Mouse (Mus musculus) forebrain, embryonic 11.5 days (tissue): ENCODE measurements around the gene Fam171a1. TPM values are rescaled to one million over a fixed set of nuclear protein-coding genes. Genes with fewer than 3 reads are reported as not detected.
A peak's percentile ranks its signal among the peaks of the same experiment; 100 is the strongest.

Experiments
- ATAC-seq: fragments of 200-750 bp; cut with Nextera tagmentation; replicated peaks from 2 replicates; pipeline ENCODE4 v1.8.0; 2017; ENCODE audit warnings: moderate TSS enrichment; ENCODE audit not compliant: low FRiP score
- DNase-seq: peaks from one replicate; pipeline ENCODE4 v3.0.0-alpha.2; 2017; ENCODE audit warnings: low spot score
- H3K27ac ChIP-seq: fragments of 300-500 bp; sonication (generic); 2 replicates; pipeline ENCODE4 v1.5.1; 2014; ENCODE audit warnings: low read depth, low read length
- H3K27me3 ChIP-seq: fragments of 300-500 bp; sonication (generic); 2 replicates; pipeline ENCODE4 v1.6.1; 2014; ENCODE audit warnings: mild to moderate bottlenecking, low read length, mixed read lengths; ENCODE audit not compliant: control insufficient read depth, insufficient read depth
- H3K36me3 ChIP-seq: fragments of 300-500 bp; sonication (generic); 2 replicates; pipeline ENCODE4 v1.6.1; 2014; ENCODE audit warnings: mild to moderate bottlenecking, low read length, moderate library complexity, mixed read lengths; ENCODE audit not compliant: control insufficient read depth, insufficient read depth
- H3K4me1 ChIP-seq: fragments of 300-500 bp; sonication (generic); replicated peaks from 2 replicates; pipeline ENCODE4 v1.6.1; 2014; ENCODE audit warnings: low read length, mixed read lengths; ENCODE audit not compliant: control insufficient read depth, insufficient read depth
- H3K4me2 ChIP-seq: fragments of 300-500 bp; sonication (generic); 2 replicates; pipeline ENCODE4 v1.6.1; 2014; ENCODE audit warnings: low read depth, mild to moderate bottlenecking, low read length, moderate library complexity, mixed read lengths; ENCODE audit not compliant: severe bottlenecking
- H3K4me3 ChIP-seq: fragments of 300-500 bp; sonication (generic); 2 replicates; pipeline ENCODE4 v1.5.1; 2014; ENCODE audit warnings: low read depth, low read length
- H3K9ac ChIP-seq: fragments of 300-500 bp; sonication (generic); 2 replicates; pipeline ENCODE4 v1.6.1; 2014; ENCODE audit warnings: low read length
- H3K9me3 ChIP-seq: fragments of 300-500 bp; sonication (generic); 2 replicates; pipeline ENCODE4 v1.6.1; 2016; ENCODE audit warnings: low read length, mixed read lengths; ENCODE audit not compliant: control insufficient read depth
- WGBS: fragments of 180-500 bp; shearing (Covaris S2); extraction: QIAGEN DNeasy Blood & Tissue Kit; methylation state at CpG from one replicate; pipeline ENCODE4 v1.1.7; 2014; 5-methylcytosine and 5-hydroxymethylcytosine counted together
- polyA plus RNA-seq: library from polyadenylated mRNA; unstranded; fragments of >200 nt; fragmentation: Nextera tagmentation; extraction: Ambion mirVana; gene quantifications from 2 replicates; pipeline ENCODE4 v1.2.1, GENCODE M21; 2014

Gene Fam171a1
- polyA plus RNA-seq, 1 experiment from 2014 or later, result 34.7 TPM

GRCm38 (mm10) chr2:3108431-3108830 lies 5.6 kb upstream of the Fam171a1 start:
- H3K9me3 ChIP-seq, result no peaks in the 10 kb centered on the region
- DNase-seq (no peak), ATAC-seq (no peak)
- H3K27ac ChIP-seq, result no peak overlapping the region
- H3K27me3 ChIP-seq, result no peaks in the 10 kb centered on the region
- 87% methylated on average over 3 of the region's 3 CpGs for WGBS
- no peak overlapping the region for H3K9ac ChIP-seq
- H3K4me3 ChIP-seq, result no peak overlapping the region
- H3K36me3 ChIP-seq, result no peaks in the 10 kb centered on the region
- H3K4me2 ChIP-seq, result no peak overlapping the region
- H3K4me1 ChIP-seq, result no peaks in the 10 kb centered on the region

DNA sequence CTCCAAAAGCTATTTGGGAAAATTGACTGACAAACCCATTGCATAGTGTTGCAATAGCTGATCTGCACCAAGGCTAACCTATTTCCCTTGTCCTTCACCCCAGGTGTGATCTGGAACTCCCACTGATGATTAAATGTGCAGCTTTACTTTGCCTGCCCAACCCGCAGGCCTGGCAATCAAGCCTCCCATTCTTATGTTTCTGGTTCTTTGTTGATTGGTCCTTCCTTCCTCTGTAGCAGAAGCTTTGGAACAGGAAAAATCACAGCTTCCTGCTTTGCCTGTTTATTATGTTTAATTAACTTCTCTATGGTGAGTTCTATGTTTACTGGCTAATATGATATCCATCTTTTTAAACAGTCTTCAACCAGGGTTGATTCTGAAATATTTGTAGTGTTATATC lies 5.2 kb upstream of the Fam171a1 start:
- no peak for ATAC-seq
- no peaks in the 10 kb centered on the region for H3K36me3 ChIP-seq
- H3K9me3 ChIP-seq, result no peaks in the 10 kb centered on the region

DNA sequence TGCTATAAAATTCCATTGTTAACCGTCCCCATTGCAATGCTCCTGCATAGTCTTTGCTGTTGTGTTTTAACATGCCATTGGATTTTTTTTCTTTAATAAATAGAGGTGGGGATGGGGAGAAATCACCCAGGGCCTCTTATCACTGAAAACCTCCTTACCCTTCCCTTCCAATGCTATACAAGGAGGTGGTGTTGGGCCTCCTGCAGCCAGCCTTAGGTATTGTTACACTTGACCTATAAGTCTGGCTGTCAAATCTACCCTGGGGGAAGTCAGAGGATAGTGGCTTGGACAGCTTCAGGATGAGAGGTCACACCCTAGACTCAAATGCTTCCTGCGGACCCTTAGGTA lies 3.8 kb downstream of the Fam171a1 start:
- WGBS, result 33% methylated on average over 2 of the region's 2 CpGs
- Histone ChIP-seq H3K9me3 (no peaks in the 10 kb centered on the region), H3K4me1 (0 out of 2 replicates have a peak, but pooled peaks cover 4% of the 10 kb centered on the region), H3K4me3 (peak overlapping the region; percentile 89), H3K36me3 (no peaks in the 10 kb centered on the region), H3K4me2 (peak overlapping the region; percentile 50; the same call in 1 of the 2 replicates), H3K9ac (no peak overlapping the region), H3K27me3 (no peaks in the 10 kb centered on the region), H3K27ac (no peak overlapping the region)
- no peak for ATAC-seq
- peak; percentile 54 for DNase-seq

More for the DNA sequence above, 5.2 kb upstream of the Fam171a1 start:
- H3K4me2 ChIP-seq, result no peak overlapping the region
- H3K4me3 ChIP-seq, result no peak overlapping the region
- no peaks in the 10 kb centered on the region for H3K27me3 ChIP-seq
- H3K27ac ChIP-seq, result no peak overlapping the region
- no peaks in the 10 kb centered on the region for H3K4me1 ChIP-seq
- H3K9ac ChIP-seq, result no peak overlapping the region
- no peak for DNase-seq
- 86% methylated on average over 1 of the region's 1 CpGs for WGBS

GRCm38 (mm10) chr2:3118203-3118941 lies 4.3 kb downstream of the Fam171a1 start:
- Histone ChIP-seq H3K9me3 (no peaks in the 10 kb centered on the region), H3K4me3 (peak overlapping the region; percentile 89), H3K27ac (peak overlapping the region; percentile 82), H3K36me3 (no peaks in the 10 kb centered on the region), H3K4me1 (0 out of 2 replicates have a peak, but pooled peaks cover 4% of the 10 kb centered on the region), H3K9ac (peak overlapping the region; percentile 93), H3K4me2 (peak overlapping the region; percentile 50), H3K27me3 (no peaks in the 10 kb centered on the region)
- under 1% methylated on average over 78 of the region's 93 CpGs for WGBS
- peak; percentile 93 for DNase-seq
- ATAC-seq, result peak; percentile 95

DNA sequence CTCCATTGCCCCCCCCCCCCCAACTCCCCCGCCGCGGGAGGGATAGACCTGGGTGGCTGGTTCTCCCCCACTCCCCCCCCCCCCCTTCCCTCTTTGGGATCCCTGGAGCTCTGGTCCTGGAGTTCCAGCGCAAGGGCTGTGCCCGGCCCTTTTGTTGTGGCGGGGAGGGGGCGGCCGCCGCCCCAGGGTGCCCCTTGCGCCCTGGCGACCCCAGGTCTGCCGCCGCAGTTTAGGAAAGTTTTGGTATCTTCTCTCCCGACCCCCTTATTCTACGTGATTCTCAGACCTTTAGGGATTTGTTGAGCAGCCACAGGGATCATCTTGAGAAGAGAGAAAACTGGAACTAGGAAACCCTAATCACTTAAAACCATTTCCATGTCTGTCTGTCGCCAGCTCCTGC lies 4.9 kb downstream of the Fam171a1 start:
- WGBS, result 2% methylated on average over 15 of the region's 16 CpGs
- Histone ChIP-seq H3K27me3 (no peaks in the 10 kb centered on the region), H3K9me3 (no peaks in the 10 kb centered on the region), H3K4me2 (peak overlapping the region; percentile 50), H3K36me3 (no peaks in the 10 kb centered on the region), H3K27ac (peak overlapping the region; percentile 82), H3K4me1 (0 out of 2 replicates have a peak, but pooled peaks cover 4% of the 10 kb centered on the region), H3K9ac (peak overlapping the region; percentile 93), H3K4me3 (peak overlapping the region; percentile 89)
- ATAC-seq, result peak; percentile 37
- no peak for DNase-seq

DNA sequence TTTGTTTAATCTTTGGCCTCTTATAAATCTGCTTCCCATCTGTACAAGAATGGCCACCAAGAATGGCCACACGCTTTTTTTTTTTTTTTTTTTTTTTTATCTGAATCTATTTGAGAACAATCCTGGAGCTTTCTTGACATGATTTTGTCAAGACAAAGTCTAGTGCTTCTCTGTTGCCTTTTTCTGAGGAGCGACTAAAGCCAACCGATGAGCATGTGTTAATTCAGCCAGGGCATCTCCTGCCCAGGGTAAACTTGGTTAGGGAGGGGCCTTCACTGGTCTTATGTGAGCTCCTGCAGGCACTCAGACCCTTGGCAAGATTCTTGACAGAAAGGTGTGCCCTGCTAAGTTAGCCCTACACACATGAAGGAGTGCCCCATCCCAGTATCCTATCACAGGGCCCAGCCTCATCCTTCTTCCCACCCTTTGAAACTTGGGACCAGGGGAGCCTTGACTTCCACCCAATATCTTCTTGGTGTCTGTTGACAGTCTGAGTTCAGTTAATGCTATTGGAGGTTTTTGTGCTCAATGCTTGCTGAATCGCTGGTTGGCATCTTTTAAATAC lies 5.4 kb downstream of the Fam171a1 start:
- H3K9me3 ChIP-seq, result no peaks in the 10 kb centered on the region
- no peak for ATAC-seq
- no peak for DNase-seq
- 22% methylated on average over 4 of the region's 4 CpGs for WGBS
- H3K27ac ChIP-seq, result no peak overlapping the region
- H3K4me3 ChIP-seq, result peak overlapping the region; percentile 89
- H3K36me3 ChIP-seq, result no peaks in the 10 kb centered on the region
- no peaks in the 10 kb centered on the region for H3K27me3 ChIP-seq
- peak overlapping the region; percentile 50 for H3K4me2 ChIP-seq
- H3K4me1 ChIP-seq, result 0 out of 2 replicates have a peak, but pooled peaks cover 4% of the 10 kb centered on the region
- H3K9ac ChIP-seq, result peak overlapping the region; percentile 93

DNA sequence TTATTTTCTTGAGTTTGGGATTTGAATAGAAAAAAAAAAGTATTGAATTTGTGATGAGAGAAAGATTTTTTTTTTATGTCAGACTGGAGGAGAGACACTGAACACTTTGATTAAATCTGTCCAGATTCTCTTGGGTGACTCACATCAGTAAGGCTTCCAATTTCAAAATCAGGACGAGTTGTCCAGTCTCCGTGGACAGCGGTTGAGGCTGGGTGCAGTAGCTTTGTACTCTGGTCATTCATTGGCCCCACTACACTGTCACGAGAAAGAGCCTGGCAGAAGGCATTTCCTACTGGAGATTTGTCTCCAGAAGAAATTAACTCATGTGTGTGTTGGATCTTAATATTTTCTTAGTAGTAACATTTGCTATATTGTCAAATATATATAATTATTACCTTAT lies 8.5 kb downstream of the Fam171a1 start:
- no peaks in the 10 kb centered on the region for H3K9me3 ChIP-seq
- H3K9ac ChIP-seq, result no peak overlapping the region
- WGBS, result 89% methylated on average over 4 of the region's 4 CpGs
- H3K4me1 ChIP-seq, result 0 out of 2 replicates have a peak, but pooled peaks cover 4% of the 10 kb centered on the region
- no peak overlapping the region for H3K27ac ChIP-seq
- DNase-seq (no peak), ATAC-seq (no peak)
- H3K4me3 ChIP-seq, result no peak overlapping the region
- H3K4me2 ChIP-seq, result no peak overlapping the region
- no peaks in the 10 kb centered on the region for H3K27me3 ChIP-seq
- no peaks in the 10 kb centered on the region for H3K36me3 ChIP-seq

DNA sequence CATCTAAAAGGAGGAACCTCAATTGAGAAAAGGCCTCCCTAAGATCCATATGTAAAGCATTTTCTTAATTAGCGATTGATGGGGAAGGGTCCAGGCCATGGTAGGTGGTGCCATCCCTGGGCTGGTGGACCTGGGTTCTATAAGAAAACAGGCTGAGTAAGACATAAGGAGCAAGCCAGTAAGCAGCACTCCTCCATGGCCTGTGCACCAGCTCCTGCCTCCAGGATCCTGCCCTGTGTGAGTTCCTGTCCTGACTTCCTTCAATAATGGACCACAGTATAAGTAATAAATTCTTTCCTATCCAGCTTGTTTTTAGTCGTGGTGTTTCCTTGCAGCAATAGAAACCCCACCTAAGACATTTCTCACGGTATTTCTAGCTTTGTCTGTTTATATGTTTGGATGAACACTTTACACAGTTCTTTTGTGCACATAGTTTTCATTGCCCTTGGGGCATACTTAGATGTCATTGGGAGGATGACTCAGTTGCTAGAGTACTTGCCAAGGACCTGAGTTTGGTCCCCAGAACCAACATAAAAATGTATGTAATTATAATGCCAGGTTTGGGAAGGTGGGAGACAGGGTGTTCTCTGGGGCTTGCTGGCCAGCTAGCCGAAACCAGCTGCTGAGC lies 13.3 kb downstream of the Fam171a1 start:
- Histone ChIP-seq H3K9ac (no peak overlapping the region), H3K4me1 (no peaks in the 10 kb centered on the region), H3K9me3 (no peaks in the 10 kb centered on the region), H3K4me3 (no peak overlapping the region), H3K27me3 (no peaks in the 10 kb centered on the region), H3K4me2 (no peak overlapping the region), H3K36me3 (no peaks in the 10 kb centered on the region), H3K27ac (no peak overlapping the region)
- DNase-seq, result no peak
- ATAC-seq, result no peak
- WGBS, result 77% methylated on average over 4 of the region's 4 CpGs
